Mouse (Mus musculus) limb, embryonic 12.5 days (tissue): ENCODE measurements around the gene Lin37. TPM values are rescaled to one million over a fixed set of nuclear protein-coding genes. Genes with fewer than 3 reads are reported as not detected.
A peak's percentile ranks its signal among the peaks of the same experiment; 100 is the strongest.

ENCODE experiments used
- ATAC-seq: fragments of 200-750 bp; cut with Nextera tagmentation; 2 replicates; pipeline ENCODE4 v1.8.0; 2017; ENCODE audit warnings: low read depth, moderate TSS enrichment; ENCODE audit not compliant: insufficient number of reproducible peaks, insufficient read depth, low FRiP score, low TSS enrichment
- H3K27ac ChIP-seq: fragments of 300-500 bp; sonication (generic); 2 replicates; pipeline ENCODE4 v1.5.1; 2016; ENCODE audit warnings: mild to moderate bottlenecking, moderate library complexity
- H3K27me3 ChIP-seq: fragments of 300-500 bp; sonication (generic); 2 replicates; pipeline ENCODE4 v1.6.1; 2016; ENCODE audit warnings: mild to moderate bottlenecking, moderate library complexity
- H3K36me3 ChIP-seq: fragments of 300-500 bp; sonication (generic); 2 replicates; pipeline ENCODE4 v1.6.1; 2016; ENCODE audit warnings: mild to moderate bottlenecking, moderate library complexity
- H3K4me1 ChIP-seq: fragments of 300-500 bp; sonication (generic); replicated peaks from 2 replicates; pipeline ENCODE4 v1.6.1; 2016
- H3K4me2 ChIP-seq: fragments of 300-500 bp; sonication (generic); 2 replicates; pipeline ENCODE4 v1.6.1; 2016; ENCODE audit warnings: mild to moderate bottlenecking, moderate library complexity
- H3K4me3 ChIP-seq: fragments of 300-500 bp; sonication (generic); replicated peaks from 2 replicates; pipeline ENCODE4 v1.5.1; 2016; ENCODE audit warnings: mild to moderate bottlenecking
- H3K9ac ChIP-seq: fragments of 300-500 bp; sonication (generic); replicated peaks from 2 replicates; pipeline ENCODE4 v1.6.1; 2016; ENCODE audit warnings: mild to moderate bottlenecking, moderate library complexity
- H3K9me3 ChIP-seq: fragments of 300-500 bp; sonication (generic); 2 replicates; pipeline ENCODE4 v1.6.1; 2016; ENCODE audit warnings: mild to moderate bottlenecking, moderate library complexity
- WGBS: fragments of 180-500 bp; shearing (Covaris S2); methylation state at CpG from one replicate; pipeline ENCODE4 v1.1.7; 2016; 5-methylcytosine and 5-hydroxymethylcytosine counted together
- polyA plus RNA-seq: library from polyadenylated mRNA; unstranded; fragments of >200 nt; fragmentation: Nextera tagmentation; extraction: Ambion mirVana; gene quantifications from 2 replicates; pipeline ENCODE4 v1.2.1, GENCODE M21; 2016

Gene Lin37
- polyA plus RNA-seq, 1 experiment from 2014 or later: 51.5 TPM

DNA sequence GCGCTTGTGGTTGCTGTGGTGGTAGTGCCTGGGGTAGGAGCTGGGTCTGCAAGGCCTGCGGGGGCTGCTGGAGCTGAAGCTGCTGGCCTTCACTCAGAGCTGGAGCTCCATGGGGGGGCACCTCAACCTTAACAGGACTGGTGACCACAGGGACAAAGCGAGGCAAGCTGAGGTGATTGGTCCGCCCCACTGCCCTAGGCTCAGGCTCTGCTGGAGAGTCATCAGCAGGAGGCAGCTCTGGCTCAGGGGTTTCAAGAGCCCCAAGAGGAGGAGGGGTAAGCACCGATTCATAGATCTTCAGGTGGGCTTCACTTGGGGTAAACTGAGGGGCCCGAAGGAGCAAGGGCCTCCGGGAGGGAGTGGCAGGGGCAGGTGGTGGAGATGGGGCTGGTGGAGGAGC, 25.5 kb upstream of the Lin37 start:
- H3K36me3 ChIP-seq: peaks cover 67% of the 10 kb centered on the region
- no peak overlapping the region for H3K4me3 ChIP-seq
- no peak for ATAC-seq

GRCm38 (mm10) chr7:30584339-30584738, 24.7 kb upstream of the Lin37 start:
- no peaks in the 10 kb centered on the region for H3K27me3 ChIP-seq
- ATAC-seq: no peak
- H3K9ac ChIP-seq: no peak overlapping the region
- no peaks in the 10 kb centered on the region for H3K9me3 ChIP-seq
- no peak overlapping the region for H3K4me3 ChIP-seq
- no peak overlapping the region for H3K4me2 ChIP-seq
- peaks cover 14% of the 10 kb centered on the region for H3K4me1 ChIP-seq
- WGBS: 94% methylated on average over 10 of the region's 10 CpGs
- peaks cover 75% of the 10 kb centered on the region for H3K36me3 ChIP-seq
- no peak overlapping the region for H3K27ac ChIP-seq

More for the DNA sequence above, 25.5 kb upstream of the Lin37 start:
- Histone ChIP-seq H3K27me3 (no peaks in the 10 kb centered on the region), H3K4me1 (peaks cover 20% of the 10 kb centered on the region), H3K9me3 (no peaks in the 10 kb centered on the region), H3K9ac (no peak overlapping the region), H3K4me2 (no peak overlapping the region), H3K27ac (no peak overlapping the region)
- over 99% methylated on average over 7 of the region's 7 CpGs for WGBS

DNA sequence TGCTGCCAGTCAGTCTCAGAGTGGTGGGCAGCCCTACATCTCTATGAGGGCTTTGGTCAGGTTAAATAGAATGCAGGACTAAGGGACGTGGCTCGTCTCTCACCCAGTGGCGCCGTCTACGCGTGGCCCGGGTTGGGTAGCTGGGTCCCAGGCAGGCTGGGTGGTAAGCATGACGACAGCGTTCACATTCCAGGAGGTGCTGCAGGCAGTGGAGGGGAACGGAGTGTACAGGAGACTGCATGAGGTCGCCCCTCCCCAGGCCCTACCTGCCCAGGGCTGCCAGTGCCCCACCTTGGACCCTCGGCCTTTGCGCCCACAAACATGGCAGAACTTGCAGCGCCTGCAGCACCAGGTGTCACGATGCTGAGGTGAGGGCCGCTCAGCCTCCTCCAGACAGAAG, 21.9 kb upstream of the Lin37 start:
- 98% methylated on average over 16 of the region's 16 CpGs for WGBS
- Histone ChIP-seq H3K27ac (no peak overlapping the region), H3K9me3 (no peaks in the 10 kb centered on the region), H3K4me1 (peaks cover 2% of the 10 kb centered on the region; the same call in 1 of the 2 replicates), H3K36me3 (peaks cover 100% of the 10 kb centered on the region), H3K4me2 (no peak overlapping the region), H3K27me3 (no peaks in the 10 kb centered on the region), H3K9ac (no peak overlapping the region), H3K4me3 (no peak overlapping the region)
- ATAC-seq: no peak

DNA sequence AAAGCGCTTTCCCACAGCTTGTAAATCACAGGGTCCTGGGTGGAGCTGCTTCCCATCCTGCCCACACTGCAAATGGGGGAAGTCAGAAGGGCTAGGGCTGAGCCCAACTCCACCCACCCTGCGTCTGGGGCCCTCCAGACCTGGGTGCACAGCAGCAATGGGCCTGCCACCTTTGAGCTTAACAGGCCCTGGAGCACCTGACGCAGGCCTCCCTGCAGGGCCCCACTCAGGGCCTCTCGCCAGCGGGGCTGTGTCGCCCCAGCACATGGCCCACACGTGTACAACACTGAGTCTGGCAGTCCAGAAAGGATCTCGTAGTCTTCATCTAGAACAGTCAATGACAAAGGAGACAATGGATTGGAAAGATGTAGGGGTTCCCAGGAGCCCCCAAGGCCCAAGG, 20.3 kb upstream of the Lin37 start:
- H3K9me3 ChIP-seq: no peaks in the 10 kb centered on the region
- no peak overlapping the region for H3K4me3 ChIP-seq
- H3K27me3 ChIP-seq: no peaks in the 10 kb centered on the region
- WGBS: 91% methylated on average over 8 of the region's 8 CpGs
- ATAC-seq: no peak
- H3K36me3 ChIP-seq: peaks cover 100% of the 10 kb centered on the region
- H3K4me2 ChIP-seq: no peak overlapping the region
- no peaks in the 10 kb centered on the region for H3K4me1 ChIP-seq
- no peak overlapping the region for H3K9ac ChIP-seq
- H3K27ac ChIP-seq: no peak overlapping the region

GRCm38 (mm10) chr7:30572969-30573368, 13.3 kb upstream of the Lin37 start:
- Histone ChIP-seq H3K27ac (no peak overlapping the region), H3K4me1 (no peaks in the 10 kb centered on the region), H3K4me2 (no peak overlapping the region), H3K9ac (no peak overlapping the region), H3K4me3 (no peak overlapping the region), H3K36me3 (peaks cover 100% of the 10 kb centered on the region), H3K9me3 (no peaks in the 10 kb centered on the region), H3K27me3 (no peaks in the 10 kb centered on the region)
- ATAC-seq: no peak
- 78% methylated on average over 2 of the region's 2 CpGs for WGBS

GRCm38 (mm10) chr7:30572389-30572788, 12.8 kb upstream of the Lin37 start:
- Histone ChIP-seq H3K9me3 (no peaks in the 10 kb centered on the region), H3K4me3 (no peak overlapping the region), H3K36me3 (peaks cover 97% of the 10 kb centered on the region), H3K27ac (no peak overlapping the region), H3K4me2 (no peak overlapping the region), H3K4me1 (no peaks in the 10 kb centered on the region), H3K9ac (no peak overlapping the region), H3K27me3 (no peaks in the 10 kb centered on the region)
- WGBS: 92% methylated on average over 5 of the region's 5 CpGs
- ATAC-seq: no peak

- 88% methylated on average over 11 of the region's 11 CpGs for WGBS
- no peaks in the 10 kb centered on the region for H3K9me3 ChIP-seq
- H3K36me3 ChIP-seq: peaks cover 75% of the 10 kb centered on the region
- no peaks in the 10 kb centered on the region for H3K27me3 ChIP-seq
- no peak for ATAC-seq
- no peak overlapping the region for H3K4me2 ChIP-seq
- no peak overlapping the region for H3K9ac ChIP-seq
- H3K4me3 ChIP-seq: no peak overlapping the region
- no peak overlapping the region for H3K27ac ChIP-seq
- H3K4me1 ChIP-seq: peaks cover 7% of the 10 kb centered on the region
These were observed 7.9 kb upstream of the Lin37 start for GRCm38 (mm10) chr7:30567555-30567954.

DNA sequence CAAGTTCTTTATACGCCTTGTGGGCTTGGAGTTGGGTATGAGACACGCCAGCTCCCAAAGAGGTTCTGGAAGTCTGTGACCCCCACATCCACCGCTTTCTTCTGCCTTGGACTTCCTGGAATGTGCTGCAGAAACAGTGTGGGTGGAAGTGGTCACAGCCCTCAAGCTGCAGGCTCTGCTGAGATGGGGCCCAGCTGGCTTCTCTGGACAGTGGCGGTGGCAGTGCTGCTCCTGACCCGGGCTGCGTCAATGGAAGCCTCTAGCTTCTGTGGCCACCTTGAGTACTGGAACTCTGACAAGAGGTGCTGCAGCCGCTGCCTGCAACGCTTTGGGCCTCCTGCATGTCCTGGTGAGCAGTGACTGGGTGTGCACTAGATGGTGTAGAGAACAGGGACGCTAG, 6.4 kb upstream of the Lin37 start:
- ATAC-seq: no peak
- 89% methylated on average over 9 of the region's 9 CpGs for WGBS
- peaks cover 15% of the 10 kb centered on the region for H3K4me1 ChIP-seq
- H3K4me3 ChIP-seq: no peak overlapping the region
- no peak overlapping the region for H3K9ac ChIP-seq
- H3K9me3 ChIP-seq: no peaks in the 10 kb centered on the region
- no peak overlapping the region for H3K4me2 ChIP-seq
- peaks cover 60% of the 10 kb centered on the region for H3K36me3 ChIP-seq
- no peak overlapping the region for H3K27ac ChIP-seq
- H3K27me3 ChIP-seq: no peaks in the 10 kb centered on the region

DNA sequence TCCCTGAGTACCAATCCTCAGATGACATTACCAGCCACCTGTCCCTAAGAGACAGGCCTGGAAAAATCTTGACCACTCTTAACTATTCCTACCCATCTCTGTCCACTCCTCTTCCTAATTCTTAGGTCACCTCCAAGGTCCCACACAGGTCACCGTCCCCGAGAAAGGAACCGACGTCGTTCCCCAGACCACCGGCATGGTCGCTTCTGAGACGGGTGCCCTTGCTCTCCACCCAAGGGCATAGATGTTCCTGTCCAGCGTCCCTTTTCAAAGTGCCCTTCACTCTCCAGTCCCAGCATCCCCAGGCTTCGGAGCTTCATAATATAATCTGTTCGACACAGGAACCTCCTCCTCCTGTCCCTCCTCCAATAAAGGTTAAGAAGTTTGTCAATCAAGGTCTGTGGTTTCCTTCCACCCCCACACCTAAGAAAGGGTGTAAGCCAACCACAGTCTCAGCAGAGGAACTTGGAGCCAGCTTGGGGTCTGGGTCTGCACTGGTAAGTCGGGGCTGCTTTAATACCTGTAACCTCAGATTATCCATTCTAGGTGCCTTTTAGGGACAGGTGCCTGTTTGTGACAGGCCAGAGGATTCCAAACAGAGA, 5.4 kb upstream of the Lin37 start, which contains the start of gene Igflr1:
Igflr1 (plus strand) TSS at position 458 of the 602 bp plus-strand sequence.
- Histone ChIP-seq H3K4me1 (peaks cover 15% of the 10 kb centered on the region), H3K36me3 (peaks cover 50% of the 10 kb centered on the region), H3K4me3 (peak within 1 kb of the TSS; percentile 75), H3K27ac (no peak within 1 kb of the TSS), H3K4me2 (peak within 1 kb of the TSS; percentile 59), H3K9ac (peak within 1 kb of the TSS; percentile 77; the same call in 1 of the 2 replicates), H3K27me3 (no peaks in the 10 kb centered on the region), H3K9me3 (no peaks in the 10 kb centered on the region)
- no peak for ATAC-seq
- 94% methylated on average over 12 of the region's 12 CpGs for WGBS

DNA sequence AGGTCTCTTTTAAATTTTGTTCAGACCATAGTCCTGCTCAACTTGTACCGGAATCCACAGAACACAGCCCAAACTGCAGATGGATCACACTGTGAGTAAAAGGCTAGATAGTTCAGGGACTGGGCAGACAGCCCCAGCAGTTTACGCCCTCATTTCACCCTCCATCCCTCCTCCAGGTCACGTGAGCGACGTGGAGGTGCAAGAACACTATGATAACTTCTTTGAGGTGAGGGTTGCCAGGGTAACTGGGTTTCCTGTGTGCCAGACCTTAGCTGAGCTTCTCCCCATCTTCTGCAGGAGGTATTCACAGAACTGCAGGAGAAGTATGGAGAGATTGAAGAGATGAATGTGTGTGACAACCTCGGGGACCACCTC, 4.3 kb upstream of the Lin37 start:
- no peak for ATAC-seq

GRCm38 (mm10) chr7:30563117-30563905, 3.7 kb upstream of the Lin37 start, which contains the start of the genes U2af1l4, Gm49396 and Psenen:
TSS of gene U2af1l4 (plus strand) at chr7:30563301.
TSS of gene Gm49396 (plus strand) at chr7:30563344.
TSS of gene Psenen (minus strand) at chr7:30563627.
- peak; percentile 80 for ATAC-seq
- Histone ChIP-seq H3K27ac (peak within 1 kb of the TSS; percentile 96), H3K9me3 (no peaks in the 10 kb centered on the region), H3K4me3 (peak within 1 kb of the TSS; percentile 75), H3K4me2 (peak within 1 kb of the TSS; percentile 71), H3K4me1 (peaks cover 22% of the 10 kb centered on the region), H3K9ac (peak within 1 kb of the TSS; percentile 77), H3K27me3 (no peaks in the 10 kb centered on the region), H3K36me3 (peaks cover 32% of the 10 kb centered on the region)
- under 1% methylated on average over 45 of the region's 45 CpGs for WGBS

More for the DNA sequence above, 4.3 kb upstream of the Lin37 start:
- Histone ChIP-seq H3K4me1 (peaks cover 16% of the 10 kb centered on the region), H3K4me3 (peak overlapping the region; percentile 75), H3K4me2 (peak overlapping the region; percentile 59), H3K27me3 (no peaks in the 10 kb centered on the region), H3K9ac (peak overlapping the region; percentile 77), H3K9me3 (no peaks in the 10 kb centered on the region), H3K36me3 (peaks cover 38% of the 10 kb centered on the region), H3K27ac (peak overlapping the region; percentile 96)
- WGBS: 24% methylated on average over 6 of the region's 6 CpGs
